Mouse (Mus musculus) spleen, postnatal 10 days (tissue): ENCODE data around the gene Ice2.

ENCODE experiments used
- DNase-seq, 2 experiments: peaks; one replicate each; pipeline ENCODE4 v3.0.0; 2021 to 2022; ENCODE audit warnings: low spot score in 2 of 2

The Ice2 gene

GRCm38 (mm10) chr9:69458982-69459381 is 61.3 kb downstream of the Ice2 start:
- no peak for DNase-seq

GRCm38 (mm10) chr9:69459876-69460275 is 62.2 kb downstream of the Ice2 start:
- no peak for DNase-seq

- no peak for DNase-seq
Observed at GRCm38 (mm10) chr9:69463046-69463445, 65.3 kb downstream of the Ice2 start.

GRCm38 (mm10) chr9:69464109-69464756 is 66.5 kb downstream of the Ice2 start:
- DNase-seq, result no peak

GRCm38 (mm10) chr9:69466098-69466497 is 68.4 kb downstream of the Ice2 start:
- DNase-seq, result no peak

GRCm38 (mm10) chr9:69467310-69467939 is 69.7 kb downstream of the Ice2 start:
- no peak for DNase-seq

GRCm38 (mm10) chr9:69468991-69469390 is 71.3 kb downstream of the Ice2 start:
- no peak for DNase-seq

- DNase-seq, result no peak
Observed at GRCm38 (mm10) chr9:69470362-69470761, 72.7 kb downstream of the Ice2 start.

GRCm38 (mm10) chr9:69470921-69471320 is 73.2 kb downstream of the Ice2 start:
- DNase-seq, result no peak

- peak in 1 of 2 experiments; percentile 23 for DNase-seq
Observed at GRCm38 (mm10) chr9:69472724-69473123, 75.0 kb downstream of the Ice2 start.

- DNase-seq, result no peak
Observed at GRCm38 (mm10) chr9:69475873-69476272, 78.2 kb downstream of the Ice2 start.

GRCm38 (mm10) chr9:69477195-69477823 is 79.6 kb downstream of the Ice2 start:
- no peak for DNase-seq

- DNase-seq, result no peak
Observed at GRCm38 (mm10) chr9:69477824-69478222, 80.1 kb downstream of the Ice2 start.

- DNase-seq, result peak; percentile 62 to 81
Observed at GRCm38 (mm10) chr9:69480344-69480743, 82.6 kb downstream of the Ice2 start.
